Mouse (Mus musculus) ES-Bruce4 (cell line): ENCODE results near the gene Eif2d. TPM values are rescaled to one million over a fixed set of nuclear protein-coding genes. Genes with fewer than 3 reads are reported as not detected.

Experiments
- H3K27ac ChIP-seq: 2 replicates; pipeline ENCODE4 v1.5.1; 2012; ENCODE audit warnings: low read length, inconsistent platforms; ENCODE audit not compliant: insufficient read depth
- H3K27me3 ChIP-seq: 2 replicates; pipeline ENCODE4 v1.6.1; 2012; ENCODE audit warnings: mild to moderate bottlenecking, low read length, inconsistent platforms; ENCODE audit not compliant: control insufficient read depth, poor library complexity, insufficient read depth, severe bottlenecking
- H3K36me3 ChIP-seq: 2 replicates; pipeline ENCODE4 v1.6.1; 2012; ENCODE audit warnings: inconsistent platforms, mild to moderate bottlenecking, low read length, moderate library complexity; ENCODE audit not compliant: control insufficient read depth, poor library complexity, insufficient read depth, severe bottlenecking
- H3K4me1 ChIP-seq: one replicate; pipeline ENCODE4 v1.8.1; 2011; ENCODE audit warnings: low read length; ENCODE audit not compliant: control insufficient read depth, insufficient read depth
- H3K4me3 ChIP-seq: 2 replicates; pipeline ENCODE4 v1.5.1; 2011; ENCODE audit warnings: low read depth, mild to moderate bottlenecking, low read length
- H3K9ac ChIP-seq: 2 replicates; pipeline ENCODE4 v1.6.1; 2012; ENCODE audit warnings: low read depth, mild to moderate bottlenecking, inconsistent platforms; ENCODE audit not compliant: poor library complexity, severe bottlenecking
- H3K9me3 ChIP-seq: replicated peaks from 2 replicates; pipeline ENCODE4 v1.6.1; 2012; ENCODE audit warnings: mild to moderate bottlenecking, low read length, inconsistent platforms; ENCODE audit not compliant: control insufficient read depth, poor library complexity, insufficient read depth, severe bottlenecking
- CTCF ChIP-seq: IDR thresholded peaks from one replicate; pipeline ENCODE4 v1.8.1; 2011; ENCODE audit warnings: low read depth, low read length
- EP300 ChIP-seq: IDR thresholded peaks from 2 replicates; pipeline ENCODE4 v1.6.1; 2011; ENCODE audit warnings: low read depth, low read length; ENCODE audit not compliant: insufficient read depth
- POLR2A ChIP-seq: IDR thresholded peaks from one replicate; pipeline ENCODE4 v1.8.1; 2011; ENCODE audit warnings: low read length; ENCODE audit not compliant: insufficient read depth
- polyA plus RNA-seq: library from polyadenylated mRNA; stranded (reverse); fragments of >200 nt; gene quantifications from 2 replicates; pipeline ENCODE4 v1.2.4, GENCODE M21; 2011; ENCODE audit warnings: low read depth; ENCODE audit not compliant: missing spikeins, insufficient read depth, insufficient read length

Eif2d gene
- polyA plus RNA-seq, 1 experiment = 99.1 TPM

GRCm38 (mm10) chr1:131195653-131196052 is 42.7 kb downstream of the Eif2d start:
- H3K4me1 ChIP-seq = no peaks in the 10 kb centered on the region
- H3K4me3 ChIP-seq = no peak overlapping the region
- no peak for TF ChIP-seq EP300
- TF ChIP-seq CTCF = no peak
- TF ChIP-seq POLR2A = no peak
- no peaks in the 10 kb centered on the region for H3K9me3 ChIP-seq
- H3K27me3 ChIP-seq = no peaks in the 10 kb centered on the region
- H3K27ac ChIP-seq = no peak overlapping the region
- H3K36me3 ChIP-seq = no peaks in the 10 kb centered on the region
- no peak overlapping the region for H3K9ac ChIP-seq

- TF ChIP-seq CTCF (no peak), POLR2A (no peak), EP300 (no peak)
- Histone ChIP-seq H3K9ac (no peak overlapping the region), H3K4me1 (no peaks in the 10 kb centered on the region)
Observed at GRCm38 (mm10) chr1:131196107-131196506, 43.1 kb downstream of the Eif2d start.

GRCm38 (mm10) chr1:131198417-131198960 is 45.5 kb downstream of the Eif2d start:
- H3K9ac ChIP-seq = no peak overlapping the region
- H3K27me3 ChIP-seq = no peaks in the 10 kb centered on the region
- H3K4me1 ChIP-seq = no peaks in the 10 kb centered on the region
- TF ChIP-seq CTCF (no peak), EP300 (no peak), POLR2A (no peak)
- H3K36me3 ChIP-seq = no peaks in the 10 kb centered on the region
- H3K27ac ChIP-seq = no peak overlapping the region
- H3K4me3 ChIP-seq = no peak overlapping the region
- H3K9me3 ChIP-seq = no peaks in the 10 kb centered on the region

More at GRCm38 (mm10) chr1:131196107-131196506, 43.1 kb downstream of the Eif2d start:
- no peak overlapping the region for H3K4me3 ChIP-seq
- no peak overlapping the region for H3K27ac ChIP-seq
- H3K27me3 ChIP-seq = no peaks in the 10 kb centered on the region
- H3K9me3 ChIP-seq = no peaks in the 10 kb centered on the region
- H3K36me3 ChIP-seq = no peaks in the 10 kb centered on the region

GRCm38 (mm10) chr1:131199118-131199821 is 46.3 kb downstream of the Eif2d start:
- Histone ChIP-seq H3K27me3 (no peaks in the 10 kb centered on the region), H3K4me1 (no peaks in the 10 kb centered on the region), H3K27ac (no peak overlapping the region), H3K9me3 (no peaks in the 10 kb centered on the region), H3K9ac (no peak overlapping the region), H3K4me3 (peak overlapping the region; percentile 5; the same call in 1 of the 2 replicates), H3K36me3 (no peaks in the 10 kb centered on the region)
- TF ChIP-seq CTCF (no peak), EP300 (no peak), POLR2A (no peak)

- H3K4me1 ChIP-seq = no peaks in the 10 kb centered on the region
- H3K9me3 ChIP-seq = no peaks in the 10 kb centered on the region
- peak overlapping the region; percentile 5; the same call in 1 of the 2 replicates for H3K4me3 ChIP-seq
- no peak for TF ChIP-seq POLR2A
- no peak for TF ChIP-seq EP300
- TF ChIP-seq CTCF = no peak
- H3K27ac ChIP-seq = no peak overlapping the region
- H3K27me3 ChIP-seq = no peaks in the 10 kb centered on the region
- H3K36me3 ChIP-seq = no peaks in the 10 kb centered on the region
- no peak overlapping the region for H3K9ac ChIP-seq
Observed at GRCm38 (mm10) chr1:131199976-131200375, 47.0 kb downstream of the Eif2d start.

GRCm38 (mm10) chr1:131200588-131200987 is 47.6 kb downstream of the Eif2d start:
- H3K36me3 ChIP-seq = no peaks in the 10 kb centered on the region
- TF ChIP-seq POLR2A (no peak), EP300 (no peak), CTCF (no peak)
- no peaks in the 10 kb centered on the region for H3K4me1 ChIP-seq
- H3K27me3 ChIP-seq = no peaks in the 10 kb centered on the region
- H3K27ac ChIP-seq = no peak overlapping the region
- no peaks in the 10 kb centered on the region for H3K9me3 ChIP-seq
- no peak overlapping the region for H3K9ac ChIP-seq
- no peak overlapping the region for H3K4me3 ChIP-seq
